Mouse (Mus musculus): ENCODE results near the gene Ehbp1l1.

- TF ChIP-seq CTCF (conservative IDR thresholded peaks at IDR 0.05 in 1 of 2, IDR thresholded peaks at IDR 0.05 in 1 of 2; ENCODE audit: low read depth in 2 of 2, low read length in 2 of 2) (no peak), MAX (IDR thresholded peaks at IDR 0.05; ENCODE audit: low read length) (peak; percentile 94), POLR2A (IDR thresholded peaks at IDR 0.05; ENCODE audit: low read depth, low read length) (peak; percentile 92), HCFC1 (IDR thresholded peaks at IDR 0.05; ENCODE audit: low read depth, low read length) (peak; percentile 96), E2F4 (IDR thresholded peaks at IDR 0.05; ENCODE audit: insufficient replicate concordance, low read depth, low read length) (peak; percentile 68; the same call in 1 of the 2 replicates), NRF1 (IDR thresholded peaks at IDR 0.05; ENCODE audit: low read depth, low read length) (peak; percentile 43), CHD2 (IDR thresholded peaks at IDR 0.05; ENCODE audit: low read length) (0 out of 2 replicates have a peak, but pooled peaks have one; percentile 17), MAZ (IDR thresholded peaks at IDR 0.05; ENCODE audit: low read depth, low read length) (0 out of 2 replicates have a peak, but pooled peaks have one; percentile 43), ZNF384 (IDR thresholded peaks at IDR 0.05; ENCODE audit: low read depth, low read length) (no peak), SIN3A (IDR thresholded peaks at IDR 0.05; ENCODE audit: low read length) (peak; percentile 99), GABPA (IDR thresholded peaks at IDR 0.05; ENCODE audit: insufficient replicate concordance, low read depth, low read length) (no peak; the same call in 1 of the 2 replicates), TCF12 (IDR thresholded peaks at IDR 0.05; ENCODE audit: low read depth, low read length) (peak; percentile 90), JUND (conservative IDR thresholded peaks at IDR 0.05; ENCODE audit: low read depth, low read length) (no peak), TBP (conservative IDR thresholded peaks at IDR 0.05; ENCODE audit: low read depth, low read length) (peak; percentile 73)
These were observed 5.3 kb upstream of the Ehbp1l1 start for GRCm38 (mm10) chr19:5731264-5731978.
